Mouse (Mus musculus) heart, postnatal 4 days (tissue): ENCODE results near the gene Retsat. TPM values are rescaled to one million over a fixed set of nuclear protein-coding genes. Genes with fewer than 3 reads are reported as not detected.

Experiments
- DNase-seq: peaks from one replicate; pipeline ENCODE4 v3.0.0; 2021
- total RNA-seq, 2 experiments: library from RNA; stranded (reverse); gene quantifications; 2 replicates each; pipeline ENCODE4 v1.2.3; 2021

Retsat gene
- total RNA-seq: 100 to 1,000 TPM in 1 of 2 experiments, 10 to 100 TPM in 1; 91.3 to 105 TPM

GRCm38 (mm10) chr6:72597956-72598753 is at the start of gene Retsat, which contains the start of gene Elmod3:
Retsat (plus strand) TSS chr6:72598475.
Elmod3 (minus strand) TSS chr6:72598413.
- DNase-seq: peak; percentile 96

- peak; percentile 42 for DNase-seq
Observed at GRCm38 (mm10) chr6:72549041-72549580, 49.2 kb upstream of the Retsat start.

DNA sequence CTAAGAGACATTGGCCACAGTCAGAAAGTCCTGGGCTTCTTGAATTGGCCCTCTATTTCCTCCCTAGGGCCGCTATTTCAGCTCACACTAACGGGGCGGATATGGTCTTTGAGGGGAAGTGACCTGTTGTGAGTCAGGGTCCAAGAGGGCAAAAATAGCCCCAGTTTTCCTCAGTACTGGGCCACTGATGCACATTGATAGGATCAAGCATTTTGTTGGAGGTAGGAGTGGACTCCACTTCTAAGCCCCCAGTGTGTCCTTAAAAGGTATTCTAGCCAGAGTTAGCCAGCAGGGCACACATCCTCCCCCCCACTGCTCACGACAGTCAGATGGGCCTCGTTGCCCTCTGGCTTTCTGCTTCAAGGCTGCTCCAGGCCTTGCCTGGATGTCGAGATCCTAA is 48.2 kb upstream of the Retsat start:
- no peak for DNase-seq

GRCm38 (mm10) chr6:72550503-72551100 is 47.7 kb upstream of the Retsat start:
- DNase-seq: no peak

GRCm38 (mm10) chr6:72552171-72553078 is 45.9 kb upstream of the Retsat start:
- peak; percentile 73 for DNase-seq

DNA sequence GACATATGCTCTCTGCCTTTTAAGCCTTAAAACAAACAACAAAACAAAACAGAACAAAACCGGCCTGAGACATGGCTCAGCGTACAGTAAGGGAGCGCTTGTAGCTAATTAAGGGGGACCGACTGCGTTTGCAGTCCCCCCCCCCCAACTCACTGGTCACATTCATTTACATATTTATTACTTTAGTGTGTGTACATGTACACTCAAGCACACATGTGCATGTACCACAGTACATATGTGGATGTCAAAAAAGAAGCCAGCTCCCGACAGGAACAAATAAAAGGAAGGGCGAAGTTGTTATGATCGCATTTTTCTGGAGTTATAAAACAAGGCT is 45.2 kb upstream of the Retsat start:
- DNase-seq: no peak

DNA sequence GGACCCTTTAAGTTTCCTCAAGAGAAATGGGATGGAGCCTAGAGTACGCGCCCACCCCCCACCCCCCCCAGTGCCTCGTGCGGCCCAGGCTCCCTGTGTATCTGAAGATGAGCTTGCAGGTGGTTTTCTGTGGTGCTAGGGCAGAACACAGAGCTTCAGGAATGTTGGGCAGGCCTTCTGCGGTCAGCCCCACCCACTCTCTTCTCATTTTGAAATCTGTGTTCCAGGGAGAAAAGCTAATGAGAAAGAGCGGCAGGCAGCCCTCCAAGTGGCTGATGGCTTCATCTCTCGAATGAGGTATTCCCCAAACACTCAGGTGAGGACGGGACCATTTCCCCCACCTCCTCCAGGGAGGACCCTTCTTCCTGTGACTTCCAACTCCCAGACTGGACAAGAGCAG is 37.5 kb upstream of the Retsat start:
- no peak for DNase-seq

GRCm38 (mm10) chr6:72562486-72562885 is 35.8 kb upstream of the Retsat start:
- DNase-seq: no peak

DNA sequence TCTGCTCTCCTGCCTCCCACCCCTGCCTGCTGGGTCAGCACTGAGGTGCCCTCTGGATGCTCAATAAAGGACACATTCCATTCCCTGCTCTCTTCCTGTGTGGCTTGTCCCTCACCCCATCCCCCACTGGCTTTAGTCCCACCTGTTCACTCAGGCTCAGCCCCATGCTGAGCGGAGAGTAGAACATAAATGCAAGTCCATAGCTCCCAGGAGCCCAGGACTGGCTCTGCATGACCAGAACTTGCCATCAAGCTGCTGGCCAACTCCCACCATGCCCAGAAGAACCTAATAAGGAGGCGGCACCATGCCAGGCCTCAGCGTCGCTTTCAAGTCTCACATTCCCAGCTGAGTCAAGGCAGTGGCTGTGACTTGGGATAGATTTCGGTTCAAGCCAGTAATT is 35.4 kb upstream of the Retsat start:
- DNase-seq: no peak

GRCm38 (mm10) chr6:72565506-72565905 is 32.8 kb upstream of the Retsat start:
- no peak for DNase-seq

- DNase-seq: peak; percentile 95
Observed at GRCm38 (mm10) chr6:72566044-72566443, 32.2 kb upstream of the Retsat start.

GRCm38 (mm10) chr6:72567508-72567907 is 30.8 kb upstream of the Retsat start:
- DNase-seq: no peak

DNA sequence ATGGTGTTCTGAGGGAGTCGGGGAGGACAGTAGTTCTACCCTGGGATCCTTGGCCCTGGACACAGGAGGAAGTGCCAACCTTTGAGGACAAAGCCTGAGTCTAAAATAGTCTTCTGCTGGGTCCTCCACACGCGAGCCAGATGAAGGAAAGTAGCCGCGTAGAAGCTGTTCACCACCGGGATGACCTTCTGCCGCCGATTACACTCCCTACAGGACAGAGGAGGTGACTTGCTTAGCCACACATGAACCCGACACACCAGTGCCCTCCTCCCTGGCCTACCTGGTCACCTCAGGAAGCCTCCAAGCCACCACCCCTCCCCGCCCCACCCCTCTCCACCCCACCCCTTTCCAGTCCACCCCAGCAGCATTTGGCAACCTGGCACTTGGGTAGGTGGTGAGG is 29.5 kb upstream of the Retsat start:
- no peak for DNase-seq

- peak; percentile 30 for DNase-seq
Observed at GRCm38 (mm10) chr6:72570644-72571397, 27.5 kb upstream of the Retsat start.

- DNase-seq: no peak
Observed at GRCm38 (mm10) chr6:72571826-72572225, 26.4 kb upstream of the Retsat start.

DNA sequence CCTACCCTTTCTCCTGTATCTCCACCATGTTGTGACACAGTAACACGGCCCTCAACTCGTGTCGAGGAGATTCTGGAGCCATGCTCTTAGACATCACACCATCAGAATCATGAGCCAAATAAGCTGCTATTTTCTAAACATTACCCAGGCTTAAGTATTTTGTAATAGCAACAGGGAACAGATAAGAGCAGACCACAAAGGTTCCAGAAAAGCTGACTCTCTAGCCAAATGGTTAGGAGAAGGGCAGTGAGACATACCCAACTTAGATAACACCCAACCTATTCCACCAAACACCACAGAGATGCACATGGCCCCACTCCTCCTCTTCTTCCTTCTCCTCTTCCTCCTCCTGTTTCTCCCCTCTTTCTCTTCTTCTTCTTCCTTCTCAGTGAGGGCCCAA is 22.2 kb upstream of the Retsat start:
- DNase-seq: no peak

GRCm38 (mm10) chr6:72581625-72582382 is 16.5 kb upstream of the Retsat start:
- DNase-seq: no peak

GRCm38 (mm10) chr6:72583211-72583839 is 14.9 kb upstream of the Retsat start:
- DNase-seq: no peak

DNA sequence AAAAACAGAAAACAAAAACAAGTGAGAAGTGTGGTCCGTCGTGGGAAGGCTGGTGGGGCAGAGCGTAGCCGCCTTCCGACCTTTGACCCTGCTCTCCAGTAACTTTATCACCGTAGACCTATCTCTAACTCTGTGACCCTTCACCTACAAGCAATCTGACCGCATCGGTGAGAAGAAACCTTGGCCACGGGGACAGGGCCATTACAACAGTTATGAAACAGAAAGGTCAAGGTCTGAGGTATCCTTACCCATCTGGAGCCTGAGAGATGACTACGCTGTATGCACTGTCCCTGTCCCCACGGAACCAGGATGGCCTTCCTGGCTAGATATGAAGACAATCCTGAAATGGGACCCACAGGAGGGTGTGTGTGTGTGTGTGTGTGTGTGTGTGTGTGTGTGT is 14.1 kb upstream of the Retsat start:
- no peak for DNase-seq

DNA sequence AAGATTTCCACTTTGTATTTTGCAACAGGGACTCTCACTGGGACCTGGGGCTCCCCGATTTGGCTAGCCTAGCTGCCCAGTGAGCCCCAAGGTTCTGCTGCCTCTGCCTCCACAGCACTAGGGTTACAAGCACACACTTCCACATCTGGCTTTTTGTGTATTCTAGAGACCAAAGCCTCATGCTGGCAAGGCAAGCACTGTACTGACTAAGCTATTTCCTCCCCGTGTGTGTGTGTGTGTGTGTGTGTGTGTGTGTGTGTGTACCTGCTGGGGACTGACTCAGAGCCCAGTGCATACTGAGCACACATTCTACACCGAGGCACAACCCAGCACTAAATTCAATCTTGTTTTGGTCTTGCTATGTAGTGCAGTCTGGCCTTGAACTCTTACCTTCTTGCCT is 11.6 kb upstream of the Retsat start:
- no peak for DNase-seq

- DNase-seq: no peak
Observed at GRCm38 (mm10) chr6:72588307-72588706, 10.0 kb upstream of the Retsat start.
